Mouse (Mus musculus): ENCODE data around the gene Pappa.

- TF ChIP-seq POLR2A (IDR thresholded peaks at IDR 0.05; ENCODE audit: borderline replicate concordance, extremely low read depth, low read depth, low read length) (no peak), CTCF (IDR thresholded peaks at IDR 0.05; ENCODE audit: insufficient read depth, low read length) (no peak)
Observed at GRCm38 (mm10) chr4:65127291-65127590, 3.3 kb downstream of the Pappa start.

Data from lung, adult 2 months (tissue).